Mouse (Mus musculus) olfactory bulb, adult 2 months (tissue): ENCODE data around the gene Asap3. TPM values are rescaled to one million over a fixed set of nuclear protein-coding genes. Genes with fewer than 3 reads are reported as not detected.

Experiments
- H3K27ac ChIP-seq: fragments of 200-500 bp; 2 replicates; pipeline ENCODE4 v1.5.1; 2012; ENCODE audit warnings: low read depth, low read length; ENCODE audit not compliant: insufficient read depth
- H3K4me1 ChIP-seq: fragments of 200-500 bp; 2 replicates; pipeline ENCODE4 v1.6.1; 2012; ENCODE audit warnings: low read length; ENCODE audit not compliant: control insufficient read depth, insufficient read depth
- H3K4me3 ChIP-seq: fragments of 200-500 bp; 2 replicates; pipeline ENCODE4 v1.5.1; 2012; ENCODE audit warnings: mild to moderate bottlenecking, low read depth, low read length, moderate library complexity; ENCODE audit not compliant: insufficient read depth
- CTCF ChIP-seq: fragments of 200-500 bp; IDR thresholded peaks from 2 replicates; pipeline ENCODE4 v1.5.1; 2012; ENCODE audit warnings: low read depth, mild to moderate bottlenecking, low read length, moderate library complexity; ENCODE audit not compliant: insufficient read depth
- POLR2A ChIP-seq: fragments of 200-500 bp; IDR thresholded peaks from 2 replicates; pipeline ENCODE4 v1.6.1; 2012; ENCODE audit warnings: mild to moderate bottlenecking, low read depth, low read length, moderate library complexity; ENCODE audit not compliant: insufficient read depth
- WGBS: fragments of 180-500 bp; shearing (Covaris S2); methylation state at CpG from one replicate; pipeline ENCODE4 v1.1.7; 2018; 5-methylcytosine and 5-hydroxymethylcytosine counted together
- polyA plus RNA-seq: library from polyadenylated mRNA; stranded (reverse); fragments of >200 nt; gene quantifications from 2 replicates; pipeline ENCODE4 v1.2.4, GENCODE M21; 2012; ENCODE audit warnings: low replicate concordance; ENCODE audit not compliant: missing spikeins, insufficient read depth, insufficient read length

Gene Asap3
- polyA plus RNA-seq, 1 experiment, result not detected

GRCm38 (mm10) chr4:136242728-136243127 is 36.6 kb downstream of the Asap3 start:
- no peak overlapping the region for H3K27ac ChIP-seq
- H3K4me3 ChIP-seq, result no peak overlapping the region
- TF ChIP-seq CTCF, result no peak
- no peak for TF ChIP-seq POLR2A
- 89% methylated on average over 7 of the region's 7 CpGs for WGBS
- H3K4me1 ChIP-seq, result peaks cover 11% of the 10 kb centered on the region

GRCm38 (mm10) chr4:136244208-136244607 is 38.0 kb downstream of the Asap3 start:
- no peak for TF ChIP-seq CTCF
- TF ChIP-seq POLR2A, result no peak
- WGBS, result 88% methylated on average over 7 of the region's 7 CpGs
- Histone ChIP-seq H3K4me3 (no peak overlapping the region), H3K4me1 (peaks cover 20% of the 10 kb centered on the region), H3K27ac (no peak overlapping the region)

GRCm38 (mm10) chr4:136245681-136246080 is 39.5 kb downstream of the Asap3 start:
- Histone ChIP-seq H3K27ac (no peak overlapping the region), H3K4me1 (peaks cover 20% of the 10 kb centered on the region), H3K4me3 (no peak overlapping the region)
- WGBS, result 50% methylated on average over 5 of the region's 5 CpGs
- TF ChIP-seq CTCF (no peak), POLR2A (no peak)

DNA sequence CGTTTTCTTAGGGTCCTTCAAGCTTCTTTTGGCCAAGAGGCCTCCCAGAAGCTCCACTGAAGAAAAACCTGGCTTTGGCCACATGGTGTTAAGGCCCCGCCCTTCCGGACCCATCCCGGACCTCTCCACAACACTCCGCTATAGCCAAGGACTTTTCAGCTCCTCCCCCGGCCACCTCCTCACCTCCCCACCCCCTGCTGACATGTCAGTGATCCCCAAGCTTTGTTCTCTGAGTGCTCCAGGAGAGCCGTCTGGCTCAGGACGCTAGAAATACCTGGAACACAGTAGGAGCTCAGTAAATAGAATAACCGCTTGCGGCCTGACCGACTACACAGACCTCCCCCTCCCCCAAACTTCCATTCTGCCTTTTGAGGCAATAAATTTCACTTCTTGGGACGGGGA is 40.4 kb downstream of the Asap3 start:
- H3K4me1 ChIP-seq, result peaks cover 20% of the 10 kb centered on the region
- no peak overlapping the region for H3K27ac ChIP-seq
- TF ChIP-seq POLR2A (no peak), CTCF (no peak)
- H3K4me3 ChIP-seq, result no peak overlapping the region
- WGBS, result 12% methylated on average over 12 of the region's 12 CpGs

GRCm38 (mm10) chr4:136247386-136247728 is 41.2 kb downstream of the Asap3 start:
- Histone ChIP-seq H3K4me3 (peak overlapping the region; percentile 17; the same call in 1 of the 2 replicates), H3K4me1 (peaks cover 20% of the 10 kb centered on the region), H3K27ac (no peak overlapping the region)
- 5% methylated on average over 14 of the region's 14 CpGs for WGBS
- no peak for TF ChIP-seq CTCF
- no peak for TF ChIP-seq POLR2A

- TF ChIP-seq CTCF, result no peak
- WGBS, result 2% methylated on average over 46 of the region's 46 CpGs
- Histone ChIP-seq H3K27ac (no peak within 1 kb of the TSS), H3K4me3 (peak within 1 kb of the TSS; percentile 17; the same call in 1 of the 2 replicates), H3K4me1 (peaks cover 20% of the 10 kb centered on the region)
Observed at GRCm38 (mm10) chr4:136247729-136248463, 41.7 kb downstream of the Asap3 start, which contains the start of gene Tcea3. TSS of gene Tcea3 (plus strand) at chr4:136247729.

- 5% methylated on average over 37 of the region's 37 CpGs for WGBS
- H3K4me3 ChIP-seq, result 0 out of 2 replicates have a peak overlapping the region, but pooled peaks have one; percentile 17
- H3K4me1 ChIP-seq, result peaks cover 20% of the 10 kb centered on the region
- no peak for TF ChIP-seq POLR2A
- TF ChIP-seq CTCF, result no peak
- H3K27ac ChIP-seq, result no peak overlapping the region
Observed at GRCm38 (mm10) chr4:136248464-136249331, 42.5 kb downstream of the Asap3 start.

- Histone ChIP-seq H3K4me3 (no peak overlapping the region), H3K27ac (no peak overlapping the region), H3K4me1 (peaks cover 20% of the 10 kb centered on the region)
- TF ChIP-seq CTCF (no peak), POLR2A (no peak)
- 35% methylated on average over 11 of the region's 11 CpGs for WGBS
Observed at GRCm38 (mm10) chr4:136249332-136249647, 43.1 kb downstream of the Asap3 start.

- H3K4me3 ChIP-seq, result no peak overlapping the region
- TF ChIP-seq POLR2A (no peak), CTCF (no peak)
- no peak overlapping the region for H3K27ac ChIP-seq
- 46% methylated on average over 9 of the region's 9 CpGs for WGBS
- peaks cover 20% of the 10 kb centered on the region for H3K4me1 ChIP-seq
Observed at GRCm38 (mm10) chr4:136249780-136250179, 43.6 kb downstream of the Asap3 start.
